Mouse (Mus musculus) neural tube, embryonic 14.5 days (tissue): ENCODE measurements around the gene Uqcr11. TPM values are rescaled to one million over a fixed set of nuclear protein-coding genes. Genes with fewer than 3 reads are reported as not detected.

Experiments used
- ATAC-seq: fragments of 200-750 bp; cut with Nextera tagmentation; 2 replicates; pipeline ENCODE4 v1.8.0; 2017; ENCODE audit warnings: low read depth, mild to moderate bottlenecking, moderate TSS enrichment, moderate library complexity
- H3K27ac ChIP-seq: fragments of 300-500 bp; sonication (generic); 2 replicates; pipeline ENCODE4 v1.5.1; 2014; ENCODE audit warnings: low read depth, mild to moderate bottlenecking, control low read depth, low read length, moderate library complexity, mixed read lengths
- H3K27me3 ChIP-seq: fragments of 300-500 bp; sonication (generic); 2 replicates; pipeline ENCODE4 v1.6.1; 2014; ENCODE audit warnings: low read length; ENCODE audit not compliant: control insufficient read depth, insufficient read depth
- H3K36me3 ChIP-seq: fragments of 300-500 bp; sonication (generic); 2 replicates; pipeline ENCODE4 v1.6.1; 2014; ENCODE audit warnings: low read length, mixed read lengths; ENCODE audit not compliant: control insufficient read depth, insufficient read depth
- H3K4me1 ChIP-seq: fragments of 300-500 bp; sonication (generic); 2 replicates; pipeline ENCODE4 v1.6.1; 2014; ENCODE audit warnings: low read length; ENCODE audit not compliant: control insufficient read depth, insufficient read depth
- H3K4me2 ChIP-seq: fragments of 300-500 bp; sonication (generic); 2 replicates; pipeline ENCODE4 v1.6.1; 2014; ENCODE audit warnings: mild to moderate bottlenecking, low read depth, low read length, control low read depth
- H3K4me3 ChIP-seq: fragments of 300-500 bp; sonication (generic); 2 replicates; pipeline ENCODE4 v1.5.1; 2014; ENCODE audit warnings: low read depth, low read length, control low read depth, mixed read lengths
- H3K9ac ChIP-seq: fragments of 300-500 bp; sonication (generic); replicated peaks from 2 replicates; pipeline ENCODE4 v1.6.1; 2014; ENCODE audit warnings: low read depth, mild to moderate bottlenecking, control low read depth, low read length, mixed read lengths
- H3K9me3 ChIP-seq: fragments of 300-500 bp; sonication (generic); 2 replicates; pipeline ENCODE4 v1.6.1; 2016; ENCODE audit warnings: low read length; ENCODE audit not compliant: control insufficient read depth
- WGBS: fragments of 180-500 bp; shearing (Covaris S2); extraction: QIAGEN DNeasy Blood & Tissue Kit; methylation state at CpG from one replicate; pipeline ENCODE4 v1.1.7; 2014; 5-methylcytosine and 5-hydroxymethylcytosine counted together
- microRNA-seq: library from miRNA; unstranded; fragments of <30 nt; microRNA quantifications from one replicate; pipeline ENCODE4, GENCODE M21; 2016
- polyA plus RNA-seq: library from polyadenylated mRNA; unstranded; fragments of >200 nt; fragmentation: Nextera tagmentation; extraction: Ambion mirVana; gene quantifications from 2 replicates; pipeline ENCODE4 v1.2.1, GENCODE M21; 2014

Uqcr11 gene
- polyA plus RNA-seq, 1 experiment from 2014 or later: 791 TPM

- ATAC-seq: no peak
- H3K9me3 ChIP-seq: no peaks in the 10 kb centered on the region
- no peak overlapping the region for H3K4me3 ChIP-seq
- H3K27ac ChIP-seq: no peak overlapping the region
- no peaks in the 10 kb centered on the region for H3K36me3 ChIP-seq
- WGBS: 35% methylated on average over 6 of the region's 6 CpGs
- no peak overlapping the region for H3K4me2 ChIP-seq
- no peak overlapping the region for H3K9ac ChIP-seq
- no peaks in the 10 kb centered on the region for H3K4me1 ChIP-seq
- peaks cover under 1% of the 10 kb centered on the region; the same call in 1 of the 2 replicates for H3K27me3 ChIP-seq
Observed at GRCm38 (mm10) chr10:80363734-80364133, 42.9 kb downstream of the Uqcr11 start.

GRCm38 (mm10) chr10:80357994-80358639 lies 48.5 kb downstream of the Uqcr11 start:
- 7% methylated on average over 28 of the region's 31 CpGs for WGBS
- ATAC-seq: peak; percentile 49; the same call in 1 of the 2 replicates
- peaks cover 41% of the 10 kb centered on the region for H3K27me3 ChIP-seq
- no peak overlapping the region for H3K27ac ChIP-seq
- H3K9me3 ChIP-seq: no peaks in the 10 kb centered on the region
- no peaks in the 10 kb centered on the region for H3K36me3 ChIP-seq
- peak overlapping the region; percentile 22 for H3K4me3 ChIP-seq
- peaks cover 10% of the 10 kb centered on the region; the same call in 1 of the 2 replicates for H3K4me1 ChIP-seq
- peak overlapping the region; percentile 43 for H3K4me2 ChIP-seq
- H3K9ac ChIP-seq: peak overlapping the region; percentile 11; the same call in 1 of the 2 replicates

- H3K36me3 ChIP-seq: no peaks in the 10 kb centered on the region
- H3K4me1 ChIP-seq: peaks cover 10% of the 10 kb centered on the region; the same call in 1 of the 2 replicates
- H3K4me3 ChIP-seq: no peak overlapping the region; the same call in 1 of the 2 replicates
- H3K27ac ChIP-seq: no peak overlapping the region
- no peaks in the 10 kb centered on the region for H3K9me3 ChIP-seq
- peaks cover 46% of the 10 kb centered on the region for H3K27me3 ChIP-seq
- 31% methylated on average over 7 of the region's 7 CpGs for WGBS
- no peak for ATAC-seq
- no peak overlapping the region for H3K9ac ChIP-seq
- peak overlapping the region; percentile 43 for H3K4me2 ChIP-seq
Observed at GRCm38 (mm10) chr10:80357336-80357735, 49.3 kb downstream of the Uqcr11 start.

- peaks cover 46% of the 10 kb centered on the region for H3K27me3 ChIP-seq
- no peaks in the 10 kb centered on the region for H3K9me3 ChIP-seq
- 1% methylated on average over 33 of the region's 34 CpGs for WGBS
- H3K4me2 ChIP-seq: peak overlapping the region; percentile 48
- no peak overlapping the region for H3K27ac ChIP-seq
- peak overlapping the region; percentile 26 for H3K4me3 ChIP-seq
- H3K4me1 ChIP-seq: peaks cover 10% of the 10 kb centered on the region; the same call in 1 of the 2 replicates
- H3K9ac ChIP-seq: no peak overlapping the region; the same call in 1 of the 2 replicates
- ATAC-seq: 0 out of 2 replicates have a peak, but pooled peaks have one; percentile 14
- no peaks in the 10 kb centered on the region for H3K36me3 ChIP-seq
Observed at GRCm38 (mm10) chr10:80356737-80357136, 49.9 kb downstream of the Uqcr11 start.

DNA sequence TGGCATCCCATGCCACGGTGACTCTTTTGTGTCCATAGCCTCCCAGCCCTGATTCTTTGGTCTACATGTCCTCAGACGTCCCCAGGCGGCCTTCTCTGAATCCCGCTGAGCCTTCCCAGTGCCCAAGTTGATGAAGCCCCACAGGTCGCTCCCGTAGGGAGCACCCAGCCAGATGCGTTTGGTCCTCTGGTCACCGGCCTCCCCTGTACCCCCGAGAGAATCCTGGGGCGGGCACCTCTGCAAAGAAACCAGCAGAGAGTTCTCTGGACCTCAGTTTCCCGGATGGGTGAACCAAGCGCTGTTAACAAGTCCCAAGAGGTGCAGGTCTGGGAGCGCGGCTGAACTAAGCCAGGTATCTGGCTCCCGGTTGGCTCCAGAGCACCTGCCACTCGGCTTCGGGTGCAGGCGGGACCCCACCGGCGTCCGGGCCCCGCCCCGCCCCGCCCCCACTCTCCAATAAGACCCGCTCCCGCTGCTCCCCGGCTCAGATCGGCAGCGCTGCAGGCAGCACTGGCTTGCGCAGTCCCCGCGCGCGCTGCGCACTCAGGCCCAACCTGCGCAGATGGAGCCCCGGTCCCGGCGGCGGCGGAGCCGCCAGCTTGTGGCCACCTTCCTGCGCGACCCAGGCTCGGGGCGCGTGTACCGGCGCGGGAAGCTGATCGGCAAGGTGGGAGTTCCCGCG lies 50.5 kb downstream of the Uqcr11 start, which contains the start of gene Plk5:
Gene Plk5 (plus strand): TSS at position 459 of the 682 bp plus-strand sequence.
- Histone ChIP-seq H3K27me3 (peaks cover 46% of the 10 kb centered on the region), H3K27ac (no peak within 1 kb of the TSS), H3K4me1 (peaks cover 10% of the 10 kb centered on the region; the same call in 1 of the 2 replicates), H3K9ac (no peak within 1 kb of the TSS; the same call in 1 of the 2 replicates), H3K4me2 (peak within 1 kb of the TSS; percentile 48), H3K4me3 (peak within 1 kb of the TSS; percentile 26), H3K9me3 (no peaks in the 10 kb centered on the region), H3K36me3 (no peaks in the 10 kb centered on the region)
- under 1% methylated on average over 51 of the region's 53 CpGs for WGBS
- ATAC-seq: no peak; the same call in 1 of the 2 replicates

DNA sequence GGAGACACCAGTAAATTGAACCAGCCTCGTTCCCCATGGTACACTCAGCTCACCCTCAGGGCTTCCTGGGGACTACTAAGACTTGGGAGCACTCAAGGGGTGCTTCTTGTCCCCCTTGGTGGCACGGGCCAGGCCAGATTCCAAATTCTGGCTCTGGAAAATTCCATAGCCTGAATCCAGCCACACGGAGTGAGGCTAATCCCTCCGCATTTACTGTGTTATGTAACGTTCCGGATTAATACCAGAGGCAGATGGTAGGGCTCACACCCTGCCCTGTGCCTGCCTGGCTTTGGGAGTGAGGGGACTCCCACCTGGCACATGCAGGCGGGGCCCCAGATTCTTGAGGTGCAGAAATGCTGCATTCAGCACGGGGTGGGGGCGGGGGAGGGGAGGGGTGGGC lies 51.2 kb downstream of the Uqcr11 start:
- 10% methylated on average over 9 of the region's 9 CpGs for WGBS
- peaks cover 49% of the 10 kb centered on the region for H3K27me3 ChIP-seq
- H3K4me1 ChIP-seq: peaks cover 10% of the 10 kb centered on the region; the same call in 1 of the 2 replicates

More for the DNA sequence above, 51.2 kb downstream of the Uqcr11 start:
- H3K36me3 ChIP-seq: no peaks in the 10 kb centered on the region
- H3K27ac ChIP-seq: no peak overlapping the region
- H3K9me3 ChIP-seq: no peaks in the 10 kb centered on the region
- H3K4me3 ChIP-seq: no peak overlapping the region
- no peak overlapping the region for H3K9ac ChIP-seq
- ATAC-seq: no peak
- no peak overlapping the region for H3K4me2 ChIP-seq

Small RNA genes lying within 50 kb of the gene (microRNA-seq; reads per million reads assigned to microRNA genes)
- not detected for gene Gm22721

Other genes with a start within 250 kb of the Uqcr11 start
- 249 and 286 TPM in 2 replicates for gene Cirbp, start 240.8 kb downstream of the Uqcr11 start, polyA plus RNA-seq
- gene 1600002K03Rik, start 233.9 kb downstream of the Uqcr11 start, polyA plus RNA-seq: 6.4 and 7.8 TPM in 2 replicates
- gene Efna2, start 227.3 kb downstream of the Uqcr11 start, polyA plus RNA-seq: 24.0 and 25.9 TPM in 2 replicates
- gene Mum1, start 180.4 kb downstream of the Uqcr11 start, polyA plus RNA-seq: 35.0 and 37.4 TPM in 2 replicates
- gene Ndufs7, start 157.7 kb downstream of the Uqcr11 start, polyA plus RNA-seq: 309 and 366 TPM in 2 replicates
- gene Gamt, start 145.8 kb downstream of the Uqcr11 start, polyA plus RNA-seq: 18.6 and 25.8 TPM in 2 replicates
- 37.5 and 39.8 TPM in 2 replicates for gene Dazap1, start 145.3 kb downstream of the Uqcr11 start, polyA plus RNA-seq
- 537 and 599 TPM in 2 replicates for gene Rps15, start 114.4 kb downstream of the Uqcr11 start, polyA plus RNA-seq
- gene Apc2, start 110.9 kb downstream of the Uqcr11 start, polyA plus RNA-seq: 169 and 231 TPM in 2 replicates
- gene 2310011J03Rik, start 86.3 kb downstream of the Uqcr11 start, polyA plus RNA-seq: 21.3 and 23.8 TPM in 2 replicates
- 4.9 and 5.1 TPM in 2 replicates for gene Pcsk4, start 77.3 kb downstream of the Uqcr11 start, polyA plus RNA-seq
- 3.9 and 5.4 TPM in 2 replicates for gene Reep6, start 76.9 kb downstream of the Uqcr11 start, polyA plus RNA-seq
- 0.09 and 2.5 TPM in 2 replicates for gene Adamtsl5, start 58.4 kb downstream of the Uqcr11 start, polyA plus RNA-seq
- gene Plk5, start 50.4 kb downstream of the Uqcr11 start, polyA plus RNA-seq: 2.4 and 3.4 TPM in 2 replicates
- gene Mex3d, start 19.2 kb downstream of the Uqcr11 start, polyA plus RNA-seq: 11.5 and 12.2 TPM in 2 replicates
- gene Mbd3, start 7.3 kb downstream of the Uqcr11 start, polyA plus RNA-seq: 162 and 166 TPM in 2 replicates
- 30.4 and 42.1 TPM in 2 replicates for gene Tcf3, start 26.8 kb upstream of the Uqcr11 start, polyA plus RNA-seq
- gene Onecut3, start 88.0 kb upstream of the Uqcr11 start, polyA plus RNA-seq: 1.4 and 1.5 TPM in 2 replicates
- 0.79 and 1.5 TPM in 2 replicates for gene Atp8b3, start 132.3 kb upstream of the Uqcr11 start, polyA plus RNA-seq
- 30.6 and 30.7 TPM in 2 replicates for gene Rexo1, start 154.7 kb upstream of the Uqcr11 start, polyA plus RNA-seq
- gene Klf16, start 170.5 kb upstream of the Uqcr11 start, polyA plus RNA-seq: 3.5 and 4.8 TPM in 2 replicates
- 144 and 155 TPM in 2 replicates for gene Abhd17a, start 183.5 kb upstream of the Uqcr11 start, polyA plus RNA-seq
- 71.6 and 72.4 TPM in 2 replicates for gene Scamp4, start 196.0 kb upstream of the Uqcr11 start, polyA plus RNA-seq
- 5.5 and 6.7 TPM in 2 replicates for gene Adat3, start 196.1 kb upstream of the Uqcr11 start, polyA plus RNA-seq
- 0.96 and 0.98 TPM in 2 replicates for gene Gm49322, start 199.2 kb upstream of the Uqcr11 start, polyA plus RNA-seq
- gene Csnk1g2, start 216.0 kb upstream of the Uqcr11 start, polyA plus RNA-seq: 50.3 and 76.8 TPM in 2 replicates